Mouse (Mus musculus): ENCODE data around the gene Marcks.
"Not testable (repeated sequence)": the region's sequence is repeated elsewhere in the genome, so short reads cannot be mapped to it uniquely, and the experiment has no call there.

Marcks gene

DNA sequence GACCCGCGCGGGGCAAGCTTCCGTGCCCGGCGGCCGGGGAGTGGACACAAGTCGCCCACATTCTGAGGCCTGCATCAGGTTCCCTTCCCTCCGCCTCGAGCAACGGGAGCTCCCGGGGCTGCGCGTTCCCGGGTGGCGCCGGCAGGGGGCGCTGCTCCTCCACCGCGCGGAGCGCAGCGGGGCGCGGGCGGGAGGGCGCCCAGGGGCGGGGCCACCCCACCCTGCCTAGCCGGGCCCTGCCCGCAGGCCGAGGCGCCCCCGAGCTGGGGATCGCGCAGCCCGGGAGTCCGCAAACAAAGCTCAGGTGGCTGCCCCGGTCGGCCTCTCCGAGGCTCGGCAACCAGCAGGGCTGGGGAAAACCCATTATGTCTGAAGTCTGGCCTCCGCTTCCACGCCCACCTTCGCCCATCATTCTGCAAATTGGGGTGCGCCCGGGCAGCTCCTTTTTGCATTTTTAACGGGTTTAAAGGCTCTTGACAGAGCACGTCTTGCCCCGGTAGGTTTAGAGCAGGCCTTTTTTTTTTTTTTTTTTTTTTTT lies 1.7 kb downstream of the Marcks start:
- in situ Hi-C loops (cut with MboI, MseI): loop anchor here (5.0 kb wide), 1 partner anchor 200 kb away; no protein-coding TSS in a partner anchor

DNA sequence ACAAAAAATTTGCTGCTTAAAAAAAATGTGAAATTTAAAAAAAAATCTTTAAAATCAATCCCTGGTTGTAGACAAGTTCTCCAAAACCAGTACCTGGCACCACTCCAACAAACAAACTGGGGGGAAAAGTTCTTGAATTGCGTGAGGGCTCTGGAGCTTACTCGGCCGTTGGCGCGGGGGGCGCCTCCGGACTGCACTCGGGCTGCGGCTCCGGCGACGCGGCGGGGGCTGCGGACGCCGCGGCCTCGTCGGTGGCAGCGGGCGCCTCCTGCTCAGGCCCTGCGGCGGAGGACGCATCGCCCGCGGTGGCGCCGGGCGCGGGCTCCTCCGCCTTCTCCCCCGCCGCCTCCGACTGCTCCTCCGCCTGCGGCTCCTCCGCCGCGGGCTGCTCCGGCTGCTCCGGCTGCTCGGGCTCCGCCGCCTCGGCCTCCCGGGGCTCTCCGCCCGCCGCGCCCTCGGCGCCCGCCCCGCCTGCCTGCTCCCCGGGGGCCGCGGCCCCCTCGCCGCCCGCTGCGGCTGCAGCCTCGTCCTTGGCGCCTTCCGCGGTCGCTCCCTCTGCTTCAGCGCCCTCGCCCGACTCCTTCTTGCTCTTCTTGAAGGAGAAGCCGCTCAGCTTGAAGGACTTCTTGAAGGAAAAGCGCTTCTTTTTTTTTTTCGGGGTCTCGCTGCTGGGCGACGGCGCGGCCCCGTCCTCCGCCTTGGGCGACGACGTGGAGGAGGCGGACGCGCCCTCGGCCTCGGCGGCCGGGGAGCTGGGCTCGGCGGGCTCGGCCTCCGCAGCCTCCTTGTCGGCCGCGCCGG lies 2.6 kb downstream of the Marcks start:
- in situ Hi-C loops (cut with MboI, MseI): loop anchor here (5.0 kb wide), 1 partner anchor 201 kb away; no protein-coding TSS in a partner anchor

DNA sequence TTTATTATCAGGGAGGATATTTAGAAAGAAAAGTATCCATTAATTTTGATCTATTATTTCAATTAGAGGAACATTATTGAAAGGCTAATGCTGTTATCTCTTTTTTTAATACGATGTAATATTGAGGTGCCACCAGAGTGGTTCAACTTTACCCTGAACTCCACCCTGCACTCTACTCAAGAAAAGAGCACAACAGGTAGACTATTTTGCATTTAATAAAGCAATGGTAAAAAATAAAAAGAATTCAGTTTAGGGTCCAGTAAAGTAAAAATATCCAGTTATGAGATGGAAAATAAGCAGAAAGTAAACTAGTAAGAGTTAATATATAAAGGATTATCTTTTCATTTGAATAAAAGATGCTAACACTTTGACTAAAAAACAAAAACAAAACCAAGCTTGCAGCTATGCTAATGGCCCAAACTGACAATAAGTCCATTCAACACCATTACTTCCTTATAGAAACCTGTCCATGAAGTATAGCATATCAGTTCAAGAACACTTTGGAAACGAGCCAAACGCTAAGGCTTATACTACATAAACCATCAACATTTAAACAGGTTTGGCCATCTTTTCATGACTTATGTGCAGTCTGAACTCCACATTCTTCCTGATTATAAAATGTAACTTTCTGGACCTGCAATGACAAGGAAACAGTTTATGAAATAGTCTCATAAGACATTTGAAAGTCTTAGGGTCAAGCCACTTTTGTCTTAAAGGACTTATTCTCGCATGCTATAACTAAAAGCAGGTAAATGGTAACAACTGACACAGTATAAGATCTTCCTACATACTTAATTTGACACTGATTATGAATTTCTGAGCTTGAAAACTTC lies 4.6 kb downstream of the Marcks start:
- in situ Hi-C loops (cut with MboI, MseI): no loop called here

DNA sequence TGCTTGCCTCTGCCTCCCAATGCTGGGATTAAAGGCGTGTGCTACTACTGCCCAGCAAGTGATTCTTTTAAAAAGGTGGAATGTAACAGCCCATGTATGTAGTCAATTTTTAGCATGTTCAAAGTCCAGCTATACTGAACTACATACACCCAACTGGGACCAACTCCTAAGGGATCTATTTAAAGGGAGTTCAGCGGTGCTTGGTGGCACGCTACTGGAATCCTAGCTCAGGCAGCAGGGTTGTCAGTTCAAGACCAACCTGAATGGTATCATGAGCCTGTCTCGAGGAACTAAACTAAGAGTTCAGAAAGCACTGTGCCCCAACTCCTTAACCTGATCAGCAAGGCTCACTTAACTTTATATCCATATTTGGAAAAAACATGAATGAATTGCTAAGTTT lies 6.0 kb downstream of the Marcks start:
- in situ Hi-C loops (cut with MboI, MseI): no loop called here

DNA sequence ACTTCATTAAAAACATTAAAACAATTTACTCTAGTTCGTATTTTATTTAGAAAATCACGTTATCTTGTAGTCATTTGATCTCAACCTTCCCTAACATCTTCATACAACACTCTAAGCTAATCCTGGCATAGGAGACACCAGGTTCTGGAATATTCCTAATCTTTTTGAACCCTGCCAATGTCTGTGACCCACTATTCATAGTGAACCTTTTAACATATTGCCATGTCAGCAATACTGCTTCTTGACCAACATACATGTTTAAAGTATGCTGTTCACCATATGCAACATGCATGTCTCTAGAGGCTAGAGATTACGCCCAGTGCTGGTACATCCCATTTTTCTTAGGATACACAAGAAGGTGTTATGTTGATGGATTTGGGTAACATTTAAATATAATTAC lies 9.1 kb downstream of the Marcks start:
- in situ Hi-C loops (cut with MboI, MseI): no loop called here

DNA sequence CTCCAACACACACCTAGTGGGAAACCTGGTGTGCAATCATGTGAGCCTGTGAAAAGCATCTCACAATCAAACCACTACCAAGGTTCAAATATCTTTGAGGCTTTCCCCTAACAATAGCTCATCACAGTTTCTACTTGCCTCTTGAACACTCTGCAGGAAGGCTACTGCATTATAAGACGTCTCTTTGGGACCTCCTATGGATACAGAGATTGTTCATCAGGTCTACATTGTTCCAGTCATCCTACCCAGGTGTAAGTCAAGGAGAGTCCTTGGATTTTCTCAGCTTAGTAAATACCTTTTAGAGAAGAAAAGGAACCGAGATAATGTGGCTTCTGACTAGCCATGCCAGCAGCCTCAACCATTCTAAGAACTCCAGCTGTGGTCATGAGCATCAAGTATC lies 23.4 kb downstream of the Marcks start:
- in situ Hi-C loops (cut with MboI, MseI): no loop called here

DNA sequence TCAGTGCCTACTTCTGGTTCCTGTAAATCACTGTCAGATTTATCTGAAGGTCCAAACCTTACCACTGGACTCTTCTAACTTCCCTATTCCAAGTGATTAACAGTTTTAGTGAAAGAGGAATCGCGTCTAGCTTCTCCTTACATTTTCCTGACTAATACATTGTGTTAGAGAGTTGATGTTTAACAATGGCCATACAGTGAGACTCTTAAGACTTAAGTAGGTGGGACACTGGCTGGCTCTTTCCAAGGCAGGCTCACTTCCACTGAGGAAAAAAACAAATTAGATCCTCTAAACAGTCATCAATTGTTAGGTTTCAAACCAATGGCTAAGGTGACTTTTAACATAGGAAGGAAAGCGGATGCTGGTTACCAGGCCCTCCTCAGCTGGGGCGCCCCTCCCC lies 25.9 kb downstream of the Marcks start:
- in situ Hi-C loops (cut with MboI, MseI): no loop called here

DNA sequence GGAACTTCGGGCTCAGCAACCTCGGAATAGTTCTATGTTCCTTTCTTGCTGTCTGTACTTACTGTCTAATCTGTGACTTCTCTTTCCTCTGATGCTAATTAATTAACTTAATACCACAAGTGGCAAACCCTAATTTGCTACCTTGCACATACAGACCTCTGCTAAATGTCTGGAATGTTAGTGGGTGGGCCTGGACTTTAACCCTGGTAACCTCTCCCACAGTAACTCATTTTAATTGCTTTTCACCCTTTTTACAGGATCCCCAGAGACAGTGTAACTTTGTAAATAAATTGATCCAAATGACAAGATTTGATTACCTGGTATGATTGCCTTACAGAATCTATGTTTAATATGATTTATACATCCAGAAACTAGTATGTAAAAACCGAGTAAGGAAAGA lies 26.4 kb downstream of the Marcks start:
- in situ Hi-C loops (cut with MboI, MseI): no loop called here

DNA sequence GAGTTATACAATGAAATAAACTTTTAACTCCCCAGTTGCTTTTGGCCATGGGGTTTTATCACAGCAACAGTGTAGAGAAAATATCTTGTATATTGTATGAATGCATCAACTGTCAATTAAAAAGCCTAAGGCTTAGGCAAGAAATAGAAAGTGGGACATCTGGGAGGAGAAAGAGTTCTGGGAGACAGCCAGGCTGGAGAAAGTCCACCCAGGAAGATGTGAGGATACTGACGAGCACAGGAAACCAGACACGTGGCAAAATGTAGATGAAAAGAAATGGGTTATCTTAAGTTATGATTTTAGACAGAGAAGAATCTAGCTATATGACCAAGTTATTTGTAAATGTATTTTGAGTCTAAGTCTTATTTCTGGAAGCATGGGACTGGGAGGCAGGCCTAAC lies 27.3 kb downstream of the Marcks start:
- in situ Hi-C loops (cut with MboI, MseI): no loop called here

DNA sequence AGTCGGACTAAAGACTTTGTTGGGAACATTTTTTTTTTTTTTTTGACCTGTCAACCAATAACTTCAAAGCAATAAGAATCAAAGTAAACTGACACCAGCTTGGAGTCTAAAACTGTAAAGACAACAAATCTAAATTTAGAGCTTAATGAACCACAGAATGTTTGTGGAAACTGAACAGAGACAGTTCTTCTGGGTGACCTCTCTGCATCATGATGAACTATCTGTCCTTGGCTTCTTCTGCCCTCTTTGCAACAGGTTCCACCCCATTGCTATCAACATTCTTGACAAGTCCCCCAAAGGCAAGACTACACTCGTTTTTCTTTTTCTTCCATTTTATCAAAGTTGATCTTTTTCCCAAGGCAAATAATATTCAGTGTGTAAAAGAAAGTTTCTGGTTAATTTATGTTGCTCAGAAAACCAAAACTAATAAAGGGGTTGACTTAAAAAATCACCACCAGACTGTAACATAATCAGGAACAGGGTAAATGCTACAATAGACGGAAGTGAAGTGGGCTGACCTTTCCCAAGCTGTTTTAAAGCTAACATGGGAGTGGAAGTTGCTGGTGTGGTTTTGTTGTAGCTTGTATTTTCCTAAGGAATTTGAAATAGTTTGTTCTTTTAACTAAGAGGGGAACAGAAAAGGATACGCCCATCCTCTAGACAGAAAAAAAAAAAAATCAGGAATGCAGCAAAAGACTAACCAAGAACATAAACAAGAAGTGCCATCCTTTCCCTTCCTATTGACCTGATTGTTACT lies 31.7 kb downstream of the Marcks start:
- in situ Hi-C loops (cut with MboI, MseI): no loop called here

DNA sequence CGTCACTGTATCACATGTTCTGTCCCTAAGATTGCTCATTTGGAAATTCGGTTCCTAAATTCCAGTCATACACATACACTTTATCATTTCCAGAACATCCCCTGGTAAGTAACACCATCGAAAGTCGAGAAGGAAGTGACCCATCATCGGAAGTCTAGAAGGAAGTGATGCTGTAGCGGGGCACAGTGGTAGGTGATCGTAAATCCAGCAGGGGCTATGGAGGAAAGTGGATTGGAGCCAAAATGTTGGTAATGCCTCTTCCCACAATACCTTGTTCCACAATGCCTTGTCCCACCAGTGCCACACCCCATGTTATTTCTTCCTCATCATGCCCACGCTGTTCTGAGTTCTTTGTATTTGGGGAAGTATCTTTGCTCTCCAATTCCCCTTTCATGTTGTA lies 32.4 kb downstream of the Marcks start:
- in situ Hi-C loops (cut with MboI, MseI): no loop called here

DNA sequence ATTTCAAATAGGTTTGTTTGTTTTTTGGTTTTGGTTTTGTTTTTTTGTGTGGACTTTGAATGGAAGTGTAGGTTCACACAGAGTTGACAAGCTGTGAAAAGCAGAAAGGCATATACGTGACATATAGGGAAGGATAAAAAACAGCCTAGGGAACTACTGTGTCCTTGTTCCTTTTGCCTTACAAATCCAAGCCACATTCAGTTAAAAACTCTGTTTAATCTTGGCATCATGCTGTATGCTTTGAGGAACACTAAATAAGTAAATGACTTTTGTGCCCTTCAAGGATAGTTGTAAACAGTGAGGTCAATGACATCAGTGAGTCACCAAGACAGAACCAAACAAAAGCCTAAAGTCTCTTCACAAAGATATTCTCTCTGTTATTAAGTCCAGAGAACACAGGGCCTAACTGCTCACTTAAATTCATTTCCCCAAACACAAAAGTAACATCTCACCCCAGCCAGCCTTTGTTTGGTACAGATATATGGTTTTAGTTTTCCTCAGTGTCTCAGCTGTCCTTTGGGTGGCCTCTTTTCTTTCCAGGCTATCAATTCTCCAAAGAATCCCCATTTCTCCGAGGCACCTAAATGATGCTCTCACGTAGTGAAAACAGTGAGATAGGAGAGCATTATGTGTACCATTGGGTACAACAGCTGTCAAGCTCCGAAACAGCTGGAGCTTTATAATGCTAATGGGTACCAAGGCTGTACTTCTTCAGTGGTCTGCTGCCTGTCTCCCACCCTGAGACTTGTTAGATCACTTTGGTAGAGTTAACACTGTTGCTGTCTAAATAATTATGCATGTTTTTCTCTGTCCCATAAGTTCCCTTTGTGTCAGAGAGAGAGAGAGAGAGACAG lies 36.3 kb downstream of the Marcks start:
- in situ Hi-C loops (cut with MboI, MseI): no loop called here

DNA sequence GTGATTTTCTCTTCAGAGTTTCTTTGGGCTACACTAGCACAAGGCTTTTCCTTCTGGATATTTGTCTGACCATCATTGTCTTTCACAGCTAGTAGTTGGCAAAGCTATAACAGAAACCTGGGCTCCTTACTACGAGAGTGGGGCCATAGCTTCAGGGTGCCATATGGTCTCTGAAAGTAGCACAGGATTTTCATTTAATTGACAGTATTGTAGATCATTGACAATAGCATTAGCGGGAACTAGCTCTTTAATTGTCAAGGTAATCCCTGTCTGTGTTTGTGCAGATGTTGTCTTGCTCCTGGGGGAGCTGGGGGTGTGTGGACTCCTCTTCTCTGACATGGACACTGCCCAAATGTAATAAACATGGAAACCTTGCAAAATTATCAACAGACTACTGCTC lies 37.0 kb downstream of the Marcks start:
- in situ Hi-C loops (cut with MboI, MseI): no loop called here

DNA sequence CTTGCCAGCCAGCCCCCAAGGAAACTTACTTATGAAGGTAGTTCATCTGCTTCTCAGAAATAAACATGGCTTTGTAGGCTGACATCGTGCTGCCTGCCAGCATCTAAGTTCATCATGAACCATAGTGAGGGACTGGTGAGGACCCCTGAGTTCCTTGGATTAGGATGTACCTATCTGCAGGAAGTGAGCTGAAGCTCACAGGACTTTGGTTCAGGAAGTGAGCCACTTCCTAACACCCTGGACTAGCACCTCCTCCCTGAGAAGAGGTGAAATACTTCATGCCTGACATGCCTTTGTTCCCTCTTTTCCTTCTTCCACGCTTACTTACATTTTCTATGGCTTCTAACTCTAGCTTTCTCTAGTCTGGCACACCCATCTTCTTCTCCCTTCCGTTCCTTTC lies 42.2 kb downstream of the Marcks start:
- in situ Hi-C loops (cut with MboI, MseI): no loop called here

DNA sequence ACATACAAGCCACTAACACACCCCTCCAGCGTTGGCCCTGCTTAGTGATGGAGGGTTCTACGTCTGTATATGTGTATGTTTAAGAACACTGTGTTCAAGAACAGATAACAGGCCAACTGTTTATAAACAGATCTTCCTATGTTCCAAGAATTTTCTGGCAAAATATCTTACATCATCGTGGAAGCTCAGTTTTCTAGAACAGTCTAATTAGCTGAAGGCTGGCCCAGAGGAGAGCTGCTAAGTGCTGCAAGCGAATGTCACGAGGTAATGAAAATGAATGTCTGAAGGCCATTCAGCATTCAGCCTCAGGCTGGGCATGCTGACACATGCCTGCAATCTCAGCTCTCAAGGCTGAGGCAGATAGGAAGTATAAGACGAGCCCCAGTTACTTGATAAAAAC lies 42.9 kb downstream of the Marcks start:
- in situ Hi-C loops (cut with MboI, MseI): no loop called here

DNA sequence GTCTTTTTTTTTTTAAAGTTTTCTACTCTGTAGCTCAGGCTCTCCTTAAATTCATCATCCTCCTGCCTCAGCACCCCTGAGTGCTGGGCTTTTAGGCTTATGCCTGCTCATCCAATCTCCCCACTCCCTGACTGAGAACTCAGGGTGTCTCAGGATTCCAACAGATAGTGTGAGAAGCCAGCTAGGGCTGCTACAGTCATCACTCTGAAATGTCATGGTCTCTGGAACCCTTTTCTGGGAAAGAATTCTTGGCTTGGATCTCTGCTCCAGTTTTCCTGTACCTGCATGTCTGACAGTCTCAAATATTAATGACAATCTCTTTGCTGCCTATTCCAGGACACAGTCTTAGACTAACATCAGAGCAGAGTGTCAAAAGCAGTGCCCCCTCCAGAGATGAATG lies 45.4 kb downstream of the Marcks start:
- in situ Hi-C loops (cut with MboI, MseI): no loop called here

DNA sequence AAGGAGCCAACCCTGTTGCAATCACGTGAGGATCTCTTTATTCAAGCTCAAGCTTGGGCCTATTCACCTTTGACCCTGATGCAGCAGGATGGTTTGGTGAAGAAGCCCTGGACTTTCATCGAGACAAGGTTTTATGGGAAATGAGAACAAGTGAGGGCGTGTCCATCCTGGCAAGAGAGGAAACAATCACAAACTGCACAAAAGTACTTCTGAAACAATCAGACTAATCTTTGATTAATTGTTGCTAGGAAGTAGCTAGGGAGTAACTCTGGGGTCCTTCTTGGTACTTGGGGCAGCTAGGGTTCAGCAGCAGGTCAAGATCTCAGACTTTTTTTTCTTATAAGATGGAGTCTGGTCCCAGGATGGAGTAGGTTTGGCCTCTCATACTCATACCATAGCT lies 48.3 kb downstream of the Marcks start:
- in situ Hi-C loops (cut with MboI, MseI): no loop called here

DNA sequence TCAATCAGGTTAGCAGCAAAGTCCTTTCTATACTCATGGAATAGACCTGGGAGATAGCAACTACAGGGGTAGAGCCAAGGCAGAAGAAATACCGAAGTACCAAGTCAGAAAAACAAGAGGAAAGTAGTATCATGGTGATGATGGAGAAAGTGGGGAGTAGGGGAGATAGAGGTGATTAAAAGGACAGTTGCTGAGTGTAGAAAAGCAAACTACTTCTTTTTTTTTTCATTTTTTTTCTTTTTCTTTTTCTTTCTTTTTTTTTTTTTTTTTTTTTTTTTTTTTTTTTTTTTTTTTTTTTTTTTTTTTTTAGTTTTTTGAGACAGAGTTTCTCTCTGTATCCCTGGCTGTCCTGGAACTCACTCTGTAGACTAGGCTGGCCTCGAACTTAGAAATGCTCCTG lies 54.6 kb downstream of the Marcks start:
- in situ Hi-C loops (cut with MboI, MseI): not testable (repeated sequence)
